Mouse (Mus musculus) monocyte, adult 5-6 weeks (primary cell): ENCODE measurements around the gene Phf19. TPM values are rescaled to one million over a fixed set of nuclear protein-coding genes. Genes with fewer than 3 reads are reported as not detected.

Experiments used
- ATAC-seq: fragments of 153-309, 156-312 bp; replicated peaks from 2 replicates; pipeline ENCODE4 v1.8.0; 2017; ENCODE audit warnings: mild to moderate bottlenecking; ENCODE audit not compliant: low TSS enrichment, insufficient number of reproducible peaks, severe bottlenecking, poor library complexity, low FRiP score
- total RNA-seq: library from RNA; stranded (forward); fragments of 200-1000, 200-491, 200-594 nt; gene quantifications from 3 replicates; pipeline ENCODE4 v1.2.3, GENCODE M21; 2017

Phf19 gene
- total RNA-seq, 1 experiment from 2014 or later, result 5.3 TPM

- ATAC-seq, result no peak
Measured at GRCm38 (mm10) chr2:34903191-34903590, 10.6 kb downstream of the Phf19 start.

DNA sequence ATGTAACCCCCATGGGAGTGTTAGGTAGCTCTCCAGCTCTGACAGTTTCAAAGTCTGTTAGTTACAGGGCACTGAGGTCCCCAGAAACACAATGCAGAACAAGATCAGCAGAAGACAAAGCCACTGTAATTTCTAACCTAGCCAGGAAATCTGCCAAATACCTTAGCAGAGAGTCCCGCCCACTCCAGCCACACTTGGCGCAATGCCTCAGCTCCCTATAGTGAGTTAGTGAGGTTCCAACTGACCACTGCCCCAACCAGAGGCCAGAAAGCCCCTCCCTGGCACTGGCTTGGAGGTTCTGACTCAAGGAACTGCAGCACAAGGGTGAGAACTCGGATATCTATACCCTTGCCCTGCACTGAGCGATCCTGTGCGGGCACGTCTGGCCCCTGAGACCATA, 11.1 kb downstream of the Phf19 start:
- ATAC-seq, result no peak

GRCm38 (mm10) chr2:34901726-34902125, 12.1 kb downstream of the Phf19 start:
- no peak for ATAC-seq

DNA sequence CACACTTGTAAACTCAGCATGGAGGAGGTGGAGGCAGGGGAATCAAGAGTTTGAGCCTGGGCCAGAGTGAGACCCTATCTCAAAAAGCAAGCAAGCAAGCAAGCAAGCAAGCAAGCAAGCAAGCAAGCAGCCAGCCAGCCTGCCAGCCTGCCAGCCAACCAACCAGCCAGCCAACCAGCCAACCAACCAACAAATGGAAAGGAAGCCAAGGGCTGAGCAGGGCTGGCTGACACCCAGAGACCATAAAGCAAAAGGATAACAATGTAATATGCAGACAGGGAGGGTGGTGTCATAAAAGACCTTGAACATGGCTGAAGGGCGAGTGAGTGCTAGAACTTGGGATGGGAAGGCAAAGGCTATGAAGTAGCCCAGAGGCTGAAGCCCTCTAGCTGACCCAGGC, 13.4 kb downstream of the Phf19 start:
- ATAC-seq, result no peak

DNA sequence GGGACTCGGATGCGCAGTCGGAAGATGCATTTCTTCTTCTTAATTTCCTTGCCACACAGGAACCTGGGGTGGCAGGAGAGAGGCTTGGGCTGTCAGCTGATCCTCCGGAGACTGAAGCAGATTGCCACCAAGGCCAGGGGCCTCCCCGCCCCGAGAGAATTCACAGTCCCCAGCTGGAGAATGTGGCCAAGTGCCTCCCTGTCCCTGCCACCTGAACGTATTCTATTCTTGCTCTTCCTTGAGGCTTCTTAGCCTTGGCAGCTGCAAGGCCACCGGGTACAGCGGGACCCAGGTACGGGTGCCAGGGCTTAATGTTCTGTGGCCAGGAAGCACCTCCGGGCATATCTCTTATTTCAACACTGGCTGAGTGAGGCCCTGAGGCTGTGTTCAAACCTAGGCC, 14.1 kb downstream of the Phf19 start:
- no peak for ATAC-seq

DNA sequence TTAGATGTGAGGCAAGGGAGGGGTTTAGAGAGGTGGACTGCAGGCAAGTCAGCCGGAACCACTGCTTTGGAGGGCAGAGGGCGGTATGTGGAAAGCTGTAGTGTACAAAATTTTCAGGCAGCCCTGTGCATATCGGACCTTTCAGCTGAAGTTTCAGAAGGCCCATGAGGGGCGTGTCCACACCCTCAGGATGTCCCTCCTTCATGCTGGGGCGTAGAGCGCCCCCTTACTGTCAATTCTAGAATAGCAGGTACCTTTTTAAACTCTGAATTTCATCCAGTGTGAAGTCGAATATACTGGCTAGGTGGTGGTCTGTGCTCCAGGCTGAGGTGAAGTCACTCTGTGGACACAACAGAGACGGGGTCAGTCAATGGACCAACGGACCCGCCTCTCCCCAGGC, 16.0 kb downstream of the Phf19 start:
- ATAC-seq, result no peak

- no peak for ATAC-seq
Measured at GRCm38 (mm10) chr2:34896821-34897460, 16.9 kb downstream of the Phf19 start.

DNA sequence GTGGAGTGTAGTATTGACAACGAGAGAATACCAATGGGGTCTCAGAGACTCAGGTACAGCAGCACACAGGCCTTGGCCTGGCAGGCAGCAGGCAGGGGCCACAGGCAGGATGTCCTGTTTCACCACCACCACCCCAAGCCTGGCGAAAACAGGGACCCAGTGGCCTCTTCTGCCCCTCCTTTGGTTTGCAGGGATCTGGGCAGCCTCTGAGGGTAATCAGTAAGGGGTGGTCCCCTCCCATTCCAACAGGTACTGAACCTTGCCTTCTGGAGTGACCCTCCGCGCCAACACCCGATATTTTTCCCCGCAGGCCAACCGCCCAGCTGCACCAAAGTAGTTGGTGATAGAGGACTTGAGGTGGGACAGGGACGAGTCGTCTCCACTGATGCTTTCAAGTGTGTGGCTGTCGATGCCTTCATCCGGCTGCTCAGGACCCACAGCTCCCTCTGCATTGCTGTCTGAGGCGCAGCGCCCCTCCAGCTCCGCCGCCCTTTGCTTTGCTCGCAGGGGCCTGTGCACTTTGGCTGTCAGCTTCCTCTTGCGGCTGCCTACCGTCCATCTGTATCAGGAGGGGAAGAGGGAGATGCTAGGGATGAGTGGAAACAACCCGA, 18.2 kb downstream of the Phf19 start:
- no peak for ATAC-seq

DNA sequence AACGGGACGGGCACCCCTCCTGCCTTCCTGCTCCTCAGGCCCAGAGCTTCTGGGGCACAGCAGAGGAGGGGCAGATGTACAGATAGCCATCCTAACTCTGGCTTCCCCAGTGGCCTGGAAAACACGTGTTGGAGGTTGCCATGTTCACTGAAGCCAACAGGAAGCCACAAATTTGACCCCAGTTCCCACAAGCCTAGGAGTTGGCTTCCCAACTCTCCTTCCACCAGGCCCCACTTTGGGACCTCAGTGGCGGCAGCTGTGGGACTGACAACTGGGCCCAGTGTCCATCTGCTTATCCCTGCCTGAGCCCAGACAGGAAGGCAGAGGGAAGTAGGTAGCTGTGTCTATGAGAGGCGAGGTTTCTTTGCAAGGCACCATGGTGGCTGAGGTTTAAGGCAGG, 19.9 kb downstream of the Phf19 start:
- ATAC-seq, result no peak

GRCm38 (mm10) chr2:34884186-34884585, 29.6 kb downstream of the Phf19 start:
- no peak for ATAC-seq

- ATAC-seq, result no peak
Measured at GRCm38 (mm10) chr2:34883190-34883589, 30.6 kb downstream of the Phf19 start.

- no peak for ATAC-seq
Measured at GRCm38 (mm10) chr2:34882757-34883156, 31.1 kb downstream of the Phf19 start.

- no peak for ATAC-seq
Measured at GRCm38 (mm10) chr2:34880054-34880453, 33.8 kb downstream of the Phf19 start.

- no peak for ATAC-seq
Measured at GRCm38 (mm10) chr2:34874816-34875345, 38.9 kb downstream of the Phf19 start, which contains the start of gene Psmd5. Gene Psmd5 (minus strand): TSS chr2:34874968.

- no peak for ATAC-seq
Measured at GRCm38 (mm10) chr2:34874271-34874670, 39.6 kb downstream of the Phf19 start, which contains the start of gene Cutal. Gene Cutal (plus strand): TSS chr2:34874396.

GRCm38 (mm10) chr2:34870520-34871474, 43.0 kb downstream of the Phf19 start:
- peak; percentile 99 for ATAC-seq

GRCm38 (mm10) chr2:34869680-34870079, 44.1 kb downstream of the Phf19 start:
- no peak for ATAC-seq

- ATAC-seq, result no peak
Measured at GRCm38 (mm10) chr2:34857728-34858127, 56.1 kb downstream of the Phf19 start.

DNA sequence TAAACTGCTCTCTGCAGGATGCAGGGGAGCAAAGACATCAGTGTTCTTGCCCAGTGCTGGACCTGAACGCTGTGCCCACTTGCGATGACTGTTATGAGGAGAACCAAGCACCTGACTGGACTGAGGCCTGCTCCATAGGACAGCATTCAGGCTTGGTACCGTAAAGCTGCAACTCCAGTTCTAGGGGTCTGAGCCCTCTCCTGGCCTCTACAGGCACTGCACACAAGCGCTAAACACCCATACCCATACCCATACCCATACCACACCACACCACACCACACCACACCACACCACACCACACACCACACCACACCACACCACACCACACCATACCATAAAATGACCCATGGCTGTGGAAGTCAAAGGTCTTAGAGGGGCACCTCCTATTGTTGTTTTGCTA, 58.6 kb downstream of the Phf19 start:
- ATAC-seq, result no peak
